Mouse (Mus musculus): ENCODE measurements around the gene Dpy19l1.

The Dpy19l1 gene

DNA sequence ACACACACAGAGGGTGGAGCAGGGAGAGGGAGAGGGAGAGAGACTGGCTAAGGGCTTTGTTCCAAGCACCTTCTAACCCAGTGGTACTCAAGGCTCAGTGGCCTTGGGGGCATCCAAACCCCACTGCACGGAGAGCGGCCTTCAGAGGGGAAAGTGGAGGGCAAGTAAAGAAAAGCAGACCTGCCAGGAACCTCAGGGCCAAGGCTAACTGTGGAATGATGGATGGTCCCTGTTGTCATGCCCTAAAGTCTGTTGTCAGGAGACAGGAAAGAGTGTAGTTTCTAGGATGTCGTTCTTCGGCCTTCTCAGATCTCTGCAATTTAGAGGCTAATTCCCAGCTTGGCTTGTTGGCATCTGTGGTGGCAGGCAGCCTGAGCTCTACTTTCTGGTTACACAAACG is 32.8 kb downstream of the Dpy19l1 start:
- no peak for DNase-seq

DNA sequence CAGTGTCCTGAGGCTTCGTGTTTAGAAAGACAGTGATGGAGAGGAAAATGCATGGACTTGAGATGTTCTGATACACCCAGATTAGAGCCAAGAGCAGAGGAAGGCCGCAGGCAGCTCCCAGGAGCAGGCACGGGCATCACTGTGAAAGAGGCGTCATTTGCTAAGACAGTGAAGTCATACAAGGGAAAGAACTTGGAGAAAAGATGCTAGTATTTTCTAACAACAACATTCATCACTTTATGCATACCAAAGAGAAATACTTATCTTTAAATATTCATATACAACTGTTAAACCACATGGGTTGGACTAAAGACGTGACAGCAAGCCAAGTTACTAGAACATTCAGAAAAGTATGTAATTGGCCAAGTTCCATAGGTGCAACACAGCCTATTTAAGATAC is 35.8 kb downstream of the Dpy19l1 start:
- DNase-seq = no peak

DNA sequence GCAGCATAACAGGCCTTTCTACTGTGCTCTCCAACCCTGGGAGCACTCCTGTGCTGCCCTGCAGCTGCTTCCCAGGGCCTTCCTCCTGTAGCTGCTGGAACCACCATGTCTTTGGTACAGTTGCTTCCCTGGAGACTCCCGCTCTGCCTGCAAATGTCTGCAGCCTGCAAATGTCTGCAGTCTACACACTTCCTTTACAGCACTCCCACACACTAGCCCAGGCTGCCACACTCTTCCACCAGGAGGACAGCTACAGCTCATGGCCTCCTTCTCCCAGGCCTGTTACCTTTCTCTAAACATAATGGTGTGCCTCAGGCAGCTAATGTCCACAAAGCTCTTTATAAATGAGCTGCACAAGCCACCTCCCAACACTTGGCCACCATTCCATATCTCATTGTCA is 36.3 kb downstream of the Dpy19l1 start:
- no peak for DNase-seq

DNA sequence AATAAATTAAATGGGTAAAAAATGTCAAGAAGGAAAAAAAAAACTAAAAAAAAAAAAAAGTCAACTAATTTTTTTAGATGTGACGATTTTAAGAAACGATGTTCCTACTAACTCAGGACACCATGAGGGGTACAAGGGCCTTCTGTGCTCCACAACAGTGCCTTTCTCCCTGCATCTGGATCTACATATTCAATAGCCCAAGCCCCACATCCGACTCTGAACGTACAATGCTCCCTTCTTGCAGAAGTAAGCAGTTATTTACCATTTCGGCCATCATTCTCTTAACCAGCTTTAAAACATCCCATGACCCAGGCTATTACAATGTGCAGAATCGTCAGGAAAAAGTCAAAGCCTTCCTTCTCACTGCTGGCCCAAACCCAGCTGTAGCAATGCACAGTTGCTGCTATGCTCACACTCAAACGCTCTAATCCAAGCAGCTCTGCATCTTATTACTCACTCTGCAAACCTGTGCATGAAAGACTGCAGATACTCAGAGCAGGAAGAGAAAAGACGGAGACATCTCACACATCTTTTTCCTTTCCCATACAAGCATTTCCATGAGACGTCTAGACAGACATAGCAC is 41.5 kb downstream of the Dpy19l1 start:
- DNase-seq = no peak

DNA sequence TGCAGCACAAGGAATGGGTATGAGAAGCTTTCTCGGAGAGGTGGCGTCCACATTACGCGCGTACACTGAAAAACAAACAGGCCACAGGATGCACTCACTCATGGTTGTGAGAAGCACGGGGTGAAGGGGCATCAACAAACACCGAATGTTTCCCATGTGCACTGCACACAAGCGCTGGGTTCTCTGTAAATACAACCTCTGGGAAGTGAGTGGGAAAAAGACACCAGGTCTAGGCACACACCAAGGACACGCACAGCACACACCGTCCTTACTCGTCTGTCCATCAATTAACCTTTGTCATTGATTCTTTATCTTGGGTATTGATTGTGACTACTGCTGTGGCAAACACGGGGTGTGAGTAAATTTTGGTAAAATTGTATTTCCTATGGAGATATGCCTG is 49.1 kb downstream of the Dpy19l1 start:
- DNase-seq = no peak

DNA sequence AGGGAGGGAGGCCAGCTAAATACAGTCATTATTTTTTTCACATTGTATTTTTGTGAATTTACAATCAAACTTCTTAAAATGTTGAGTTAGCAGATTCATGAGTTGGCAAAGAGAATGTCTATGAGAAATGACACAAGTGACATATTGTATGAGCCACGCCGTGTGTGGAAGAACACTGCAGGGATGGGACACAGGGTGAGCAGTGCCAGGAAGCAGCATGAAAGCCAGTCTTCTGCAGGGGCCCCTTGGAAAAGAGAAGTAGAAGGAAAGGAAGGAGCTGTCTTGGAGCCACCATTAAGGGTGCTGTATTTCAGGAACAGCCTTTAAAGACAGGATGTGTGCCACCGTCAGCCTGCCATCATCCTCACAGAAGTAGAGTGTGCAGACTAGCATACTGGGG is 52.0 kb downstream of the Dpy19l1 start:
- peak in 1 of 2 experiments; percentile 3 for DNase-seq

DNA sequence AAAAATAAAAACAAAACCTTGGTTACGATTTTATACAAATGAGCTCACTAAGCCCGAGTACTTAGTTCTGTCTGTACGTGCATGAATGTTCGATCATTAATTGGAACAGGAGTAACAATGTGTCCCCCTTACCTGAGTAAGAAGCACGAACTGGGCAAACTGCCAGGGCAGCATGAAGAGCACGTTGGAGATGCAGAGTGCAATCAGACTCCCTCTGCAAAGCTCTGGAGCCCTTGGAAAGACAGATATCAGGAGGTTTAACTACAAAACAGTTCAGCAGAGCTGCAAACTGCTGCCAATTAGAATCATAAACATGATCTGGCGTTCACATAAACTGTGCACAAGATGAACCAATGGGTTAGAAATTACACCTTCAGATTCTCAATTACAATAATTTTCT is 52.4 kb downstream of the Dpy19l1 start:
- peak in 1 of 2 experiments; percentile 46 for DNase-seq

DNA sequence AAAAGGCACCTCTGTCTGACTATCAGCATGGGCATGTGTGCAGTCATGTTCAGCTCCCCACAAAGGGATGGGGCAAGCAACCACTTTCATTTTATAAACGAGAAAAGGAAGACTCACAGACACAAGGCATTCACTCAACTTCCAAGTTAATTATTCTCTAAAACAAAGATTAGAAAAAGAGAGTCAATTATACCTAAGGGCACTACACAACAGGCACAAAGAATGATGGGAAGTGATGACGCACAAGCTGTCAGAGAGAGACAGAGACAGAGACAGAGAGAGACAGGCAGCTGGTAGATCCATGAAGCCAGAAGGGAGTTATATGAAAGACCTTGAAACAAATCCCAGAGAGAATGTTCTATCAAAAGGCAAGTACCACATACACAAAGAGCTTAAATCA is 68.0 kb downstream of the Dpy19l1 start:
- DNase-seq = no peak

DNA sequence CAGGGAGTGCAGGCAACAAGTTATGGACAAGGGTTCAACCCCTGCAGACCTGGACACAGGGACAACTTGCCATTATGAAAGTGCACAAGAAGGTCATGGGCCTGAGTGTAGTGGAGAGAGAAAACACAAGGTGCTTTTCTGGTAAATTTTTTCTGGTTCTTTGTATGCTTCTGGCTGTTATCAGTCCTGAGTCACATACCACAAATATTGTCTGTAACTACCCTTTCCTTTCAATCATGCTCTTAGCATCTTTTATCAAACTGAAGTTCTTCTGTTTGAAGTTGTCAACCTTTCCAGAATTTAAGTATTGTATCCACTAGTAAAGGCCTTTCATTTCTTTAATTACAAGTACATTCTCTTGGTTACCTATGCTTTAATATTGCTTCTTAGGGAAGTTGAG is 73.2 kb downstream of the Dpy19l1 start:
- DNase-seq = no peak

DNA sequence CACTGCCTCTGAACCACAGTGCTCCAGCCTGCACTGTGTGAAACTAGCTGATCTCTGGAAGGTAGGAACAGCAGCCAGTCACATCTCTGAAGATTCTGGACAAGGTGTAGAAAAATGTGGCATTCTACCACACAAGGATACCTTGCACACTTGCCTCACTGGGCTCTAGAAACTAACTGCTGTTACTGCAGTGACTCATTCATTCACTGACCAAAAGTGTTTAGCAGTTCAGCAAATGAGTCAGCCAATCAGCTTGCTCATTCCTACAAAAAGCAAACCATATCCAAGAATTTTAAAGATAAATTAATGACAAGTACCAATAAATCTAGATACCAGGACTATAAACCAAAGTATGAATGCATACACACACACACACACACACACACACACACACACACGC is 77.3 kb downstream of the Dpy19l1 start:
- DNase-seq = no peak

DNA sequence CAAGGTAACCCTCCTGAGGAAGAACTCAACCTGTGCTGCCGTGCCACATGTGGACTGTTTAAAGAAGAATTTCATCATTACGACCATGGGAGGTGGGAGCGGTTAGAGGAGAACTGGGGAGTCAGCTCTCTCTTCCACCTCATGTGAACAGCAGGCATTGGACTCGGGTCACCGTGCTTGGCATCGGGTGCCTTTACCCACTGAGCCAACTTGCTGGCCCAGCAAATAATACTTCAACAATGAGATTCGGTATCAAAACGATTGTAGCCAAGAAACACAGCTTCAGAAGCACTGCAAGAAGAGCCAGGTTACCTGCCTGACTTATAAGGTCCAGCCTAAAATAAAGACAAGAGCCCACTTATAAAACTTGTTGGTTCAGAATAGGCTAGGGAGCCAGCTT is 79.7 kb downstream of the Dpy19l1 start:
- DNase-seq = peak; percentile 58 to 60

DNA sequence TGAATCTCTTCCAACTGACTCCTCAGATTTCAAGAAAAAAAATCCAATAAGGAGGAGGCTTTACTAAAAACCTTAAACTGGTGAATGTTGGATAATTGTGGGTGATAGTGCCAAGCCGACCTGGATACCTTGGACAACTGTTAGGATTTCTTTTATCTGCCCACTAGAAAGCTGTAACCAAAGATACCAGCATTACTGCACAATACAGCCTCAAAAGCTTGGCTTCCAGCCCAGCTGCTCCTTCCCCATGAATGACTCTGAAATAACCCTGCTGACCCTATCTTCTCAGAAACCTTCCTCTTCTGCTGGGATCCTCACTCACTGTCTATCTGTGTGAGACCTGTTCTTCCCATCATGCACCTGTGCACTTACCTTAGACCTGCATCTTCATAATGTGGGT is 81.1 kb downstream of the Dpy19l1 start:
- no peak for DNase-seq

DNA sequence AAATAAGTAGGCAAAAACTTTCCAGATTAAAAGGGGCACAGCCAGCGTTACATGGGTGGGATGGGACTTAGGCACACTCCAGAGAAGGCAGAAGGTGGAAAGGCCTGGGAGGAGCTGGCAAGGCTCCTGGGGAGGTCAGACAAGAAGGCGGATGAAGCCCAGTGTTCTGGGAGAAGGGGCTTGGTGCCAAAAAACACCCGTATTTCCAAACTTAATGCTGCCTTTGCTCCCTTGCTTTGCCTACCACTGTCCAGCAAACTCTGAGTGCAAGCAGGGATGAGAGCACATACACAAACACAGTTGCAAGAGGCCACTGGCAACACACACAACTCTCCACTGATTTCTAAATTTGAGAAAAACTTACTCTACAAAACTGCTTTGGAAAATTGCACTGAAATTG is 81.7 kb downstream of the Dpy19l1 start:
- no peak for DNase-seq

DNA sequence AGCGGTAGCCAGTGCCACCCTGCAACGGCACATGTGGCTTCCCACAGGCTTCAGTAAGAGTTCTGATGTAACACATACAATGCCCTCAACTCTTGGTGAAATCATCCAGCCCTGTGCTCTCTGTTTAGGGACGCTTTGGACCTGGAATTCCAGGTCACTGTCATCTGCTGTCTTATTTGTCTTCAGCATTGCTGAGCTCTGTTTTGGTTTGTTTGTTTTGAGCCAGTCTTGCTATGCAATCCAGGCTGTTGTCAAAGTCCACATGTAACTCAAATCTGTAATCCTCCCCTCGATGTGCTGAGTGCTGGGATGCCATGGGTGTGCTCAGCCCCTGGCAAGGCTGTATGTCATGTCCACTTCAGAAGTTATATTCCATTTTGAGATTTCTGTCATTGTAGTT is 82.8 kb downstream of the Dpy19l1 start:
- no peak for DNase-seq

DNA sequence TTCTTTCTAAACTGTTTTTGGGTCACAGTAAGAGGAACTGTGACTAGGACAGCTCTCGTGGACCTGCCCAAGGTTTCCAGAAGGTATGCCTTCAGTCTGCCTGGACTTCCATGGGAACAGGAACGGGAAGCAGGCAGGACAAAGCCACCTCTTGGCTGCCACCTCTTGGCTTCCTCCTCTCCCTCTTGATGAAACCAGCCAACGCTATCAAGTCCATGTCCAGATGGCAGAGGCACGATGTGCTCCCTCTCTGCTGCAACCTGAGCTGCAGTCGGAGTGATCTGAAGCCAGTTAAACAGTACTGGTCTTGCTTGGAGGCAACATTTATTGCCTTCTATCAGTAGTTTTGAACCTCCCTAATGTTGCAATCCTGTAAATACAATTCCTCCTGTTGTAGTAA is 84.7 kb downstream of the Dpy19l1 start:
- DNase-seq = peak; percentile 49 to 64

DNA sequence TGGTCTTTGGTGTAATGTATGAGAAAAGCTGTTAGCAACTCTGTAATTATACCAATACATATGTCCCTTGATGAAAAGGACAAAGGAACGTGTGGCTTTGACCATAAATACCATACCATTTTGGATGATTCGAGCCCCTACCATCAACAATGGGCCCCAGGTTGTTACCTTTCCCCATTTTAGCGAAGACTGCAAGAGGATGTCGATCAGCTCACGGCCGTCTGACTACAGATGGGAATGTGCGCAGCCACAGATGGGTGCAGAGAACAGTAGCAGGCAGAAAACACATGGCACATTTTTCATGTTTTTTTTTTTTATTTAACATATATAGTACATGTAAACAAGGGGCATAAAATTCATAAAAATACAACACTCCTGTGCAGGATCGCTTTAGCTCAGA is 91.5 kb downstream of the Dpy19l1 start:
- DNase-seq = no peak

DNA sequence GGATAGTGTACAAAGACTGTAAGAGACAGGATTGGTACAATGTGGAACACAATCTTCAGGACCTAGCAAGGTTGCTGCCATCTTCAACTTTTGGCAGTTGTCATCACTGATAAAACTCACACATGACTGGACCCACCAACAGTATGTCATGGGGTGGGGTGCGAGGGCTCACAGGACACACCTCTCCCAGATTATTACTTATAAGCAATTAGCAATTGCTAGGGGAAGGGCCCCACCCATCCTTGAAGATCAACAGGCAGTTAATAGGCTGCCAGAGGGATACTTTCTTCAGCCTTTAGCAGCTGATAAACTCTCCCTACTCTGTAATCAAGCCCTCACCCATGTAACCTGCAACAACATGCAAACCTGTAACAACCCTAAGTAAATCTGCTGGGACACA is 92.5 kb downstream of the Dpy19l1 start:
- no peak for DNase-seq

DNA sequence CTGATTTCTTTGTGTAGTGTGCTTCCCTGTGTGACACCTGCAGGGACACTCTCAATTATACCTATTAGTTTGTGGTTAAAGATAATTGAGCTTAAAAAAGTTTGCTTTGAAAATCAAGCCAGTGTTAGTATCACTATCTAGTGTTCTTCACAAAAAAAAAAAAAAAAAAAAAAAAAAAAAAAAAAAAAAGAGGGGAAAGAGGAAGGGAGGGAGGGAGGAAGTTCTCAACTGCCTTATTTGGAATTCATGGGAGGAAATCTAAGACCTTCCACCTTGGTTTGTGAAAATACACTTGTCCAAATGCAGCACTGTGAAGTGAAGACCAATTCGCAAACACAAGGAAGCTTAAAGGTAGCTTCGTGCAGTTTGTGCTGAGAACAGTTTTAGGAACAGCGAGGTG is 94.9 kb downstream of the Dpy19l1 start:
- DNase-seq = no peak

DNA sequence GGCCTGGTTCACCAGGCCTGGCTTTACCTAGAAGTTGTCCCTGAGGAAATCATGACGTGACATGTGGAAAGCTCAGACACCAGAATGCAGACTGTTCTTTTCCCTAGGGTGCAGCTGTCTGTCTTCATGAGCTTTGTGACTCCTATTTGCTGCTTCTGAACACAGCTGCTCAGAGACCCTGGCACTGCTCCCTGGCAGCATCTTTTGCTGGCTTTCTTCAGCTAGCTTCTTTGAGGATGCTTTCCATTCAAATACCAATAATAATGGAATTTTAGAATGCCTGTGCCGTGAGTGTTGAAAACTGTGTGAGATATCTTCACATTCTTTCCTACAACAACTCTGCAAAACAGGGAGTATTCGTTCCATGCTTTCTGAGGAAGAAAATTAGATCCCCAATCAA is 108.8 kb downstream of the Dpy19l1 start:
- no peak for DNase-seq

DNA sequence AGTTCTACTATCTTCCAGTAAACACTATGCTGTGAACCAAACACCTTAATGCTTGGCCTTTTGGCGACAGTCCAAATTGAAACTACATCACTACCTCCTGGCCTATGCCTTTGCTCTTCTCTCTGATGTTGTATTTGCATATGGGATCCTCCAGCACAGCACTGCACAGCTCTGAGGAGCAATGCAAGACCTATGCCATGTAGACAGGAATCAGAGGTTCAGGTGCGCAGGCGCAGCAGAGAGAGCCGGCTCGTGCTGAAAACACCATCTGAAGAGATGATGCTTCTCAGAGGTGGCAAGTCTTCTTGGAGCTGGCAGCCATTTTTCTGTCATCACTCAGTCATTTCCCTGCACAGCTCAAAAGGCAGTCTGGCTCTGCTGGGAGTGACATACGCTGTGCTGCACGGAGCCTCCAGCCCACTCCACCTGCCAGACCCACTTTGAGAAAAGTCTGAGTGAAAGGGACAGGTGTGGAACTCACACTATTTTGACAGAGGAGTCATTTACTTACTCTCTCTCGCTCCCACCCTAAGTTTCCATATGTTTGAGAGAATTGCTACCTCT is 112.1 kb downstream of the Dpy19l1 start:
- no peak for DNase-seq

DNA sequence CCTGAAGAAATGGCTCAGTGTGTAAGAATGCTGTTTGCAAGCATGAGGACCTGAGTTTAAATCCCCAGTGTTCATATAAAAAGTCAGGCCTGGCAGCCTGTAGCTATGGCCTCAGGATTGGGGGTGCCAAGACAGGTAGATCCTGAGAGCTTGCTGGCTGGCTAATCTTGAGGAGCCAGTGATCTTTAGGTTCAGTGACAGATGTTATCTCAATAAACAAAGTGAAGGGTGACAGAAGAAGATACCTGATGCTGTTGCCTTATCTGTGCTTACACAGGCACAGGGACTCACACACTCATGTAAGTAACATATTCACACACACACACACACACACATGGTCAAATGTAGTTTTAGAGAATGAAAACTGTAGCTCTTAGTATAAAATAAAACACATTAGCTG is 115.7 kb downstream of the Dpy19l1 start:
- DNase-seq = no peak

DNA sequence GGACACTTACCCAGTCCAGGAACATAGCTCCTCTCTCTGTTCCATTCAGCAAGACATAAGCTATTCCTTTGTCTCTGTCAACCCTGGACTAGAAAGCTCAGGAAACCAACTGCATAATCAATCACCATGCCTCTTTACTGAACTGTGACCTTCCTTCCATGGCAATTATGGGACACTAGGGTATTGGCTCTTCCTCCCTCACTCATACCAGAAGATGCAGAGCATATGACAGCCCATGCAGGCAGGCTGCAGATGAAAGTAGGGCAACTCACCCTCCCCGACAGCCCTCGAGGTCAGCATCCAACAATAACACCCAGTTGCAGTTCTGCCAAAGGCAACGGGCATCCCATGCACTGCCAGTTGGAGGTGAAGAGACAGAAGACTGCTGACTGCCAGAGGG is 123.6 kb downstream of the Dpy19l1 start:
- peak; percentile 7 to 11 for DNase-seq

DNA sequence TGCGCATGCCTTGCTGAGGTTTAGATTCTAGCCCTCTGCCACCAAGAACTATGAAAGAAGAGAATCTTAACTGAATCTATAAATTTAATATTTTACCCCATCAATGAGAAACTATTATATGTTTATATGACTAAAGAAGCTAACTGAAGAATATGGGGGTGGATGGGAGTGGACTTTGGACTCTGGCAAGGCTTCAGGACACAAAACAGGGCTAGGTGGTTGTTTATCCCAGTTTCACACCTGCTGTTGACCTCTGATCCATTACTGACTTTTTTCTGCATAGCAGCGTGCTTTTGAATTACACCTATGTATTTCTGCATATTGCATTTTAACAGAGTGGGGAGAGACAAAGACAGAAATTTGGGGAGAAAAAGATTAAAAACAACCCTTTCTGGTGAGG is 124.1 kb downstream of the Dpy19l1 start:
- no peak for DNase-seq

Measured in cerebellum, postnatal 25 days (tissue).